Mouse (Mus musculus) layer of hippocampus, adult 11-12 months (tissue): Measurements from ENCODE around the gene Crat.
A peak's percentile ranks its signal among the peaks of the same experiment; 100 is the strongest.

Experiments used
- DNase-seq: peaks from one replicate; pipeline ENCODE4 v3.0.0; 2022; ENCODE audit warnings: low spot score

Crat gene

GRCm38 (mm10) chr2:30403870-30404269 lies 11.7 kb downstream of the Crat start:
- DNase-seq = no peak

GRCm38 (mm10) chr2:30402843-30403242 lies 12.8 kb downstream of the Crat start:
- DNase-seq = no peak

- no peak for DNase-seq
Observed at GRCm38 (mm10) chr2:30402351-30402826, 13.2 kb downstream of the Crat start.

- DNase-seq = no peak
Observed at GRCm38 (mm10) chr2:30401581-30401980, 14.0 kb downstream of the Crat start.

GRCm38 (mm10) chr2:30399191-30400171 lies 16.1 kb downstream of the Crat start:
- no peak for DNase-seq

GRCm38 (mm10) chr2:30397986-30398512 lies 17.6 kb downstream of the Crat start:
- DNase-seq = no peak

- DNase-seq = no peak
Observed at GRCm38 (mm10) chr2:30396246-30396645, 19.4 kb downstream of the Crat start.

- no peak for DNase-seq
Observed at GRCm38 (mm10) chr2:30395757-30396156, 19.9 kb downstream of the Crat start.

- no peak for DNase-seq
Observed at GRCm38 (mm10) chr2:30393370-30393656, 22.3 kb downstream of the Crat start.

GRCm38 (mm10) chr2:30392577-30393369 lies 22.8 kb downstream of the Crat start:
- peak; percentile 68 for DNase-seq

GRCm38 (mm10) chr2:30392114-30392576 lies 23.5 kb downstream of the Crat start, which contains the start of gene Dolpp1:
Gene Dolpp1 (plus strand): TSS chr2:30392254.
- peak; percentile 99 for DNase-seq

- no peak for DNase-seq
Observed at GRCm38 (mm10) chr2:30389000-30389399, 26.6 kb downstream of the Crat start.

GRCm38 (mm10) chr2:30386913-30387312 lies 28.7 kb downstream of the Crat start:
- no peak for DNase-seq

- DNase-seq = no peak
Observed at GRCm38 (mm10) chr2:30385591-30385990, 30.0 kb downstream of the Crat start.

- DNase-seq = peak; percentile 46
Observed at GRCm38 (mm10) chr2:30384814-30385213, 30.8 kb downstream of the Crat start.

GRCm38 (mm10) chr2:30381377-30381725 lies 34.3 kb downstream of the Crat start:
- DNase-seq = no peak

- no peak for DNase-seq
Observed at GRCm38 (mm10) chr2:30380564-30381376, 34.8 kb downstream of the Crat start.

GRCm38 (mm10) chr2:30379307-30379706 lies 36.3 kb downstream of the Crat start:
- no peak for DNase-seq

- DNase-seq = no peak
Observed at GRCm38 (mm10) chr2:30377721-30378120, 37.9 kb downstream of the Crat start.

GRCm38 (mm10) chr2:30375893-30376292 lies 39.7 kb downstream of the Crat start:
- DNase-seq = no peak

- no peak for DNase-seq
Observed at GRCm38 (mm10) chr2:30372726-30373125, 42.9 kb downstream of the Crat start.

- DNase-seq = no peak
Observed at GRCm38 (mm10) chr2:30371544-30371943, 44.1 kb downstream of the Crat start.
